Mouse (Mus musculus) heart, postnatal 0 days (tissue): ENCODE results near the gene Rasgrp2. TPM values are rescaled to one million over a fixed set of nuclear protein-coding genes. Genes with fewer than 3 reads are reported as not detected.

Experiments used
- ATAC-seq: fragments of 200-750 bp; cut with Nextera tagmentation; 2 replicates; pipeline ENCODE4 v1.8.0; 2017; ENCODE audit warnings: low read depth, moderate number of reproducible peaks, moderate library complexity; ENCODE audit not compliant: insufficient read depth
- DNase-seq: peaks from one replicate; pipeline ENCODE4 v3.0.0-alpha.2; 2016; ENCODE audit warnings: low spot score
- H3K27ac ChIP-seq: fragments of 300-500 bp; sonication (generic); 2 replicates; pipeline ENCODE4 v1.5.1; 2014; ENCODE audit warnings: low read depth, mild to moderate bottlenecking
- H3K27me3 ChIP-seq: fragments of 300-500 bp; sonication (generic); 2 replicates; pipeline ENCODE4 v1.6.1; 2014; ENCODE audit warnings: low read length, mixed read lengths; ENCODE audit not compliant: control insufficient read depth, insufficient read depth
- H3K36me3 ChIP-seq: fragments of 300-500 bp; sonication (generic); replicated peaks from 2 replicates; pipeline ENCODE4 v1.6.1; 2014; ENCODE audit warnings: low read length, mixed read lengths; ENCODE audit not compliant: control insufficient read depth, insufficient read depth
- H3K4me1 ChIP-seq: fragments of 300-500 bp; sonication (generic); 2 replicates; pipeline ENCODE4 v1.6.1; 2014; ENCODE audit warnings: antibody characterized with exemption; ENCODE audit not compliant: control insufficient read depth, insufficient read depth
- H3K4me2 ChIP-seq: fragments of 300-500 bp; sonication (generic); 2 replicates; pipeline ENCODE4 v1.6.1; 2014; ENCODE audit warnings: low read depth, mild to moderate bottlenecking, low read length, moderate library complexity
- H3K4me3 ChIP-seq: fragments of 300-500 bp; sonication (generic); 2 replicates; pipeline ENCODE4 v1.5.1; 2014; ENCODE audit warnings: low read depth, low read length
- H3K9ac ChIP-seq: fragments of 300-500 bp; sonication (generic); replicated peaks from 2 replicates; pipeline ENCODE4 v1.6.1; 2014; ENCODE audit warnings: low read depth, low read length, mixed read lengths
- H3K9me3 ChIP-seq: fragments of 300-500 bp; sonication (generic); replicated peaks from 2 replicates; pipeline ENCODE4 v1.6.1; 2016; ENCODE audit warnings: low read length; ENCODE audit not compliant: control insufficient read depth
- CTCF ChIP-seq: IDR thresholded peaks from 2 replicates; pipeline ENCODE4 v1.5.1; 2016; ENCODE audit warnings: antibody characterized with exemption, control low read depth, low read depth
- EP300 ChIP-seq: IDR thresholded peaks from 2 replicates; pipeline ENCODE4 v1.6.1; 2016; ENCODE audit warnings: antibody characterized with exemption, low read depth
- WGBS: fragments of 180-500 bp; shearing (Covaris S2); extraction: QIAGEN DNeasy Blood & Tissue Kit; methylation state at CpG from one replicate; pipeline ENCODE4 v1.1.7; 2014; 5-methylcytosine and 5-hydroxymethylcytosine counted together
- polyA plus RNA-seq: library from polyadenylated mRNA; unstranded; fragments of >200 nt; fragmentation: Nextera tagmentation; extraction: Ambion mirVana; gene quantifications from 2 replicates; pipeline ENCODE4 v1.2.1, GENCODE M21; 2015
- total RNA-seq: library from RNA; depleted of rRNA; stranded (reverse); fragments of >200 nt; gene quantifications from 2 replicates; pipeline ENCODE4 v1.2.3, GENCODE M21; 2014; ENCODE audit warnings: low replicate concordance

Rasgrp2 gene
- total and polyA plus RNA-seq, 2 experiments from 2014 or later: 55.5 to 55.6 TPM

DNA sequence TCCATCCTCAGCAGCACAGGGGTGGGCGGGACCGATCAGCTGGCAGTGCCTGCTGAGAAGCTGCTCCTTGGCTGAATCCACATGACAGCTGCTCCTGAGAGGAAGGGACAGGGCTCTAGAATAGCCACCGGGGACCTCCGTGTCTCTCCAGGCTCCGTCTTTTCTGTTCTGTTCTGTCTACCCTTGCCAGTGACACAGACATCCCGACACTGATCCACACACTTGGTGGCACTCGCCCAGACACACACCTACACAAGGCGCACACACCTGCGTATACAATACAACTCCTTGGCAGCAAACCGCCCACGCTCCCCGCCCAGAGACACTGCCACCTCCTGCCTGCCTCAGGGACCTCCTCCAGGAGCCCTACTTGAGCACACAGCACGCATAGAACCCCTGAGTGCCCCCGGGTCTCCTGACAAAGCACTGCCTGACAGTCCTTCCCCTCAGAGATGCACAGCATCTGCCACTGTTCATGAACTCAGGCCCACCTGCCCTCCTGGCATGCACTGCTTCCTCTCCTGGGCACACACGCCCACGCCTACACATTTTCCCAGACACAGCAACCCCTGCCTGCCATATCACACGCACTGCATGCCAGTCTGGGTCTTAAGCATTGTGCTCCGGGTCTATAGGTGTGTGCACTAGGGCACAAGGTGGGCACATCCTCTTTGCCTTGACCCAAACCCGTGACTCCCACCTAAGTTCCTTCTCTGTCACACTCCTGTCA lies 21.5 kb downstream of the Rasgrp2 start:
- no peak overlapping the region for H3K9ac ChIP-seq
- 0 out of 2 replicates have a peak, but pooled peaks cover 4% of the 10 kb centered on the region for H3K4me1 ChIP-seq
- 56% methylated on average over 19 of the region's 19 CpGs for whole genome bisulfite sequencing
- H3K4me2 ChIP-seq: no peak overlapping the region
- H3K4me3 ChIP-seq: no peak overlapping the region
- no peak overlapping the region for H3K27ac ChIP-seq
- no peaks in the 10 kb centered on the region for H3K36me3 ChIP-seq
- ATAC-seq (no peak), DNase-seq (no peak)
- H3K27me3 ChIP-seq: peaks cover 87% of the 10 kb centered on the region
- no peak for TF ChIP-seq EP300
- no peak for TF ChIP-seq CTCF
- H3K9me3 ChIP-seq: no peaks in the 10 kb centered on the region

DNA sequence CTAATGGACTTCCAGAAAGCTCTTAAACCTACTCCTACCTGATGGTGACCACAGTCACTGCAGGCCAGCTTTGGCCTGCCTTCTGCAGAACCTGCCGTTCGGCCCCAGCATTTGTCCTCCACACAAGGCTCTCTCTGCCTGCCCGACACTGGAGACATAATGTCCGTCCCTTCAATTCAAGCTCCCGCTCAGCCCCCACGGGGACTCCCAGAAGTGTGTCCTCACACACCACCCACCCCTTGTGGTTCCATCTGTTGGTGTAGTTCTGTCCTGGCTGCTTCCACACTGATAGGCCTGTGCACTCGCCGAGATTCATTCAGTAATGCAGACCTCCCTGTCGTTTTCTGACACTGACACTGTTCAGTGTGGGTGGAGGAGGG lies 22.1 kb downstream of the Rasgrp2 start:
- TF ChIP-seq EP300: no peak
- no peak for TF ChIP-seq CTCF
- H3K4me1 ChIP-seq: 0 out of 2 replicates have a peak, but pooled peaks cover 4% of the 10 kb centered on the region
- H3K4me2 ChIP-seq: no peak overlapping the region
- no peaks in the 10 kb centered on the region for H3K9me3 ChIP-seq
- 67% methylated on average over 9 of the region's 9 CpGs for WGBS
- H3K36me3 ChIP-seq: no peaks in the 10 kb centered on the region
- no peak overlapping the region for H3K9ac ChIP-seq
- H3K27ac ChIP-seq: no peak overlapping the region
- DNase-seq (no peak), ATAC-seq (no peak)
- H3K27me3 ChIP-seq: peaks cover 93% of the 10 kb centered on the region
- H3K4me3 ChIP-seq: no peak overlapping the region

DNA sequence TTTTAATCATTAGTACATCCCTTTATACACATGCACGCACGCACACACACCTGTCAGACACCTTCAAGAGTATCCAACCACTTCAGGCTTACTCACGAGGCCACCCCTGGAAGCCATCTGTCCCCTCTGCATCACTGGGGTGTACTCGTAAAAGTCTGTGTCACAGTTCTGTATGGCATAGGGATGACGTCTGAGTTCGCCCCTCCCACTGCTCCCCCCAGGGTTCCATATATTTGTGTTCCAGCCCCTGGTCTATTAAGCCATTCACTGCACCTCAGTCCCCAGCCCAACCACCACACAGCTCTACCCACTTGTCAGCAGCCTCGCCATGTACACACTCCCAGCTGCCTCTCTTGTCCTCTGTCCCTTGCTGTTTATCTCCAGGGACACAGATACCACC lies 22.9 kb downstream of the Rasgrp2 start:
- WGBS: 65% methylated on average over 7 of the region's 7 CpGs
- ATAC-seq: no peak
- H3K9ac ChIP-seq: no peak overlapping the region
- no peak overlapping the region for H3K4me3 ChIP-seq
- H3K27me3 ChIP-seq: peaks cover 95% of the 10 kb centered on the region
- no peak for TF ChIP-seq CTCF
- H3K4me2 ChIP-seq: no peak overlapping the region
- no peak for DNase-seq
- H3K9me3 ChIP-seq: no peaks in the 10 kb centered on the region
- H3K27ac ChIP-seq: no peak overlapping the region
- no peaks in the 10 kb centered on the region for H3K36me3 ChIP-seq
- 0 out of 2 replicates have a peak, but pooled peaks cover 4% of the 10 kb centered on the region for H3K4me1 ChIP-seq

DNA sequence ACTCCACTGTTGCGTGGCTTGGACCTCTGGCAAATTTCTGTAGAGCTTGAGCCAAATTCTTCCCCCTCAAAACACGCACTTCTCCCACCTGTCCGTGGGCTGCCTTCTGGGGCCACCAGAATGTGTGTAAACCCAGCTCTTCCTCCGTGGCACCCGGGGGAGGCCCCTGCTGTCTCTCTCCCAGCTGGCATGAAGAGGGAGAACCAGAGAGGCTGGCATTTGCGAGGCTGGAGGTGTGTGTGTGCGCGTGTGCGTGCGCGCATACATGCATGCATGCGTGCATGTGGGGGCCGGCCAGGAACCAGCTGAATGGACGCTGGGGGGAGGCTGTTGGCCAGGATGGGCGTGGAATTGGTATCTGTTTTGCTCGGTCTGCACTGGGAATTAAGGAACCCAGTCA lies 24.1 kb downstream of the Rasgrp2 start:
- DNase-seq: no peak
- Histone ChIP-seq H3K9ac (no peak overlapping the region), H3K36me3 (no peaks in the 10 kb centered on the region), H3K27ac (no peak overlapping the region), H3K4me2 (no peak overlapping the region), H3K9me3 (no peaks in the 10 kb centered on the region), H3K4me3 (no peak overlapping the region), H3K27me3 (peaks cover 95% of the 10 kb centered on the region), H3K4me1 (peaks cover 4% of the 10 kb centered on the region; the same call in 1 of the 2 replicates)
- no peak for TF ChIP-seq CTCF
- TF ChIP-seq EP300: no peak
- no peak for ATAC-seq
- WGBS: 76% methylated on average over 16 of the region's 16 CpGs

DNA sequence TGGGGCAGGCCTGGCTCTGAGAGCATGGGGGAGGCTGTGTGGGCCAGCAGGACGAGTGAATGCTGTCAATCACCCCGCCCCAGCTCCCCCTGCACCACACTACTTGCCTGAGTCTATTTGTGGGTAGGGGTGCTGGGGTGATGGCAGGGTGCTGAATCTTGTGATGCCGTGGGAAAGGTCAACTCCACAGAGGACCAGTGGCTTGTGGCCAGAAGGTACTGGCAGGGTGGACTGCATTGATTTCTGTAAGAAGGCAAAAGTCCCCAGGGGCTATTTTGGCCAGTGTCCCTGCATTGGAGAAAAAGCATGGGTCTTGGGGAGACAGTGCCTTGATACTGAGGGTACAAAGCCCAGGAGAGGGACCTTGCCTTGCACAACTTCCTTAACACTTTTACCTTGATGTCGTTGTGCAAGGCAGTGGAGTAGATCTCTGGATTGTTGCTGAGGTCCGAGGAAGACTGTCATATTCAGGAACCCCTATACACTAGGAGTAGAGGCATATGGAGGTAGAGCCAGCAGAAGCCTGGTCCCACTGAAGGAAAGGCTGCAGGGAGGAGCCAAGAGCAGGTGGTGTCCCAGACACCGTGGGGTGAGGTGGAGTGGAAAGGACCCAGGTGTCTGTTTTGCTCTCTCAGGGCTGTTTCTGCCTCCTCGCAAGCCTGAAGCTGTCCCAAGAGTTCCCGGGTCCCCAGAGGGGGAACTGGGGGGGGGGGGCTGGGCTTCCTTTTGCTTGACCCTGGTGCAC lies 25.2 kb downstream of the Rasgrp2 start:
- no peak overlapping the region for H3K4me3 ChIP-seq
- no peak for TF ChIP-seq CTCF
- H3K4me2 ChIP-seq: no peak overlapping the region
- H3K27ac ChIP-seq: no peak overlapping the region
- 53% methylated on average over 8 of the region's 8 CpGs for WGBS
- peaks cover 7% of the 10 kb centered on the region; the same call in 1 of the 2 replicates for H3K4me1 ChIP-seq
- peaks cover 95% of the 10 kb centered on the region for H3K27me3 ChIP-seq
- no peaks in the 10 kb centered on the region for H3K36me3 ChIP-seq
- no peak overlapping the region for H3K9ac ChIP-seq
- no peak for DNase-seq
- no peaks in the 10 kb centered on the region for H3K9me3 ChIP-seq
- no peak for ATAC-seq
